Mouse (Mus musculus) liver, embryonic 12.5 days (tissue): ENCODE measurements around the gene Kcnab3. TPM values are rescaled to one million over a fixed set of nuclear protein-coding genes. Genes with fewer than 3 reads are reported as not detected.
A peak's percentile ranks its signal among the peaks of the same experiment; 100 is the strongest.

Experiments used
- ATAC-seq: fragments of 200-750 bp; cut with Nextera tagmentation; 2 replicates; pipeline ENCODE4 v1.8.0; 2017; ENCODE audit warnings: moderate number of reproducible peaks, mild to moderate bottlenecking, moderate library complexity
- H3K27ac ChIP-seq: fragments of 300-500 bp; sonication (generic); 2 replicates; pipeline ENCODE4 v1.5.1; 2016; ENCODE audit warnings: mild to moderate bottlenecking
- H3K27me3 ChIP-seq: fragments of 300-500 bp; sonication (generic); replicated peaks from 2 replicates; pipeline ENCODE4 v1.6.1; 2016; ENCODE audit warnings: mild to moderate bottlenecking, moderate library complexity
- H3K36me3 ChIP-seq: fragments of 300-500 bp; sonication (generic); 2 replicates; pipeline ENCODE4 v1.6.1; 2016; ENCODE audit warnings: mild to moderate bottlenecking, moderate library complexity
- H3K4me1 ChIP-seq: fragments of 300-500 bp; sonication (generic); 2 replicates; pipeline ENCODE4 v1.6.1; 2016
- H3K4me2 ChIP-seq: fragments of 300-500 bp; sonication (generic); 2 replicates; pipeline ENCODE4 v1.6.1; 2016; ENCODE audit warnings: mild to moderate bottlenecking, moderate library complexity
- H3K4me3 ChIP-seq: fragments of 300-500 bp; sonication (generic); 2 replicates; pipeline ENCODE4 v1.5.1; 2016; ENCODE audit warnings: mild to moderate bottlenecking, moderate library complexity
- H3K9ac ChIP-seq: fragments of 300-500 bp; sonication (generic); 2 replicates; pipeline ENCODE4 v1.6.1; 2016; ENCODE audit warnings: mild to moderate bottlenecking, moderate library complexity
- H3K9me3 ChIP-seq: fragments of 300-500 bp; sonication (generic); replicated peaks from 2 replicates; pipeline ENCODE4 v1.6.1; 2016; ENCODE audit warnings: mild to moderate bottlenecking, moderate library complexity
- WGBS: fragments of 180-500 bp; shearing (Covaris S2); methylation state at CpG from one replicate; pipeline ENCODE4 v1.1.7; 2016; ENCODE audit not compliant: insufficient replicate concordance; 5-methylcytosine and 5-hydroxymethylcytosine counted together
- polyA plus RNA-seq: library from polyadenylated mRNA; unstranded; fragments of >200 nt; fragmentation: Nextera tagmentation; extraction: Ambion mirVana; gene quantifications from 2 replicates; pipeline ENCODE4 v1.2.1, GENCODE M21; 2016

The Kcnab3 gene
- polyA plus RNA-seq, 1 experiment from 2014 or later = 0.24 TPM

DNA sequence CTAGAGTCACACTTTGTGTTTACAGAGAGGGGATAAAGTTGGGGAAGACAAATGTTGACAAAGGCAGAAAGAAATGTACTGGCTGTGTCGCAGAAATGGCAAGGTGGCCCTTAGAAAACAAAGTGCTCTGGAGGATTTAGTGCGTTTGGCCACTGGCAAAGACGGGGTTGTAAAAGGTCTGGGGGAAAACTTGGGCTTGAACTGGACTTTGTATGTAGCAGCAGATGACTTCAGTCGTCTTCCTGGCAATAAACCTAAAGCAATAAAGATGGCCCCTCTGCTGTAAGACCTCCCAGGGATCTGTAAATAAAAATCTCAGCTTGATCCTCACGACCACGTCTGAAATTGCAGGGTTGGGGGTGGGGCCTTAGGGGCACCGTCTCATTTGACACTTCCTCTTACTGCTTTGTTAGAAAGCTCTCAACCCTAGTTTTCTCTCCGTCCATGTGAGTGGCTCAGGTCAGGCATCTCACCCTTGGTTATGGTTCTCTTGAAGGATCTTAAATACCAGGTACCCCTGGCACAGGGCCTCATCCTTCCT, 6.7 kb downstream of the Kcnab3 start:
- Histone ChIP-seq H3K9me3 (no peaks in the 10 kb centered on the region), H3K4me3 (peak overlapping the region; percentile 57; the same call in 1 of the 2 replicates), H3K27me3 (peaks cover 76% of the 10 kb centered on the region), H3K27ac (no peak overlapping the region), H3K9ac (0 out of 2 replicates have a peak overlapping the region, but pooled peaks have one; percentile 37), H3K4me1 (peaks cover 40% of the 10 kb centered on the region), H3K4me2 (peak overlapping the region; percentile 78), H3K36me3 (no peaks in the 10 kb centered on the region)
- WGBS = 32% methylated on average over 8 of the region's 8 CpGs
- ATAC-seq = no peak

- peak; percentile 83 for ATAC-seq
- Histone ChIP-seq H3K4me1 (peaks cover 40% of the 10 kb centered on the region), H3K36me3 (no peaks in the 10 kb centered on the region), H3K4me3 (no peak overlapping the region), H3K4me2 (peak overlapping the region; percentile 19; the same call in 1 of the 2 replicates), H3K27ac (no peak overlapping the region), H3K9me3 (no peaks in the 10 kb centered on the region), H3K9ac (no peak overlapping the region; the same call in 1 of the 2 replicates), H3K27me3 (peaks cover 76% of the 10 kb centered on the region)
- 16% methylated on average over 3 of the region's 3 CpGs for WGBS
Measured at GRCm38 (mm10) chr11:69333922-69334321, 7.9 kb downstream of the Kcnab3 start.

DNA sequence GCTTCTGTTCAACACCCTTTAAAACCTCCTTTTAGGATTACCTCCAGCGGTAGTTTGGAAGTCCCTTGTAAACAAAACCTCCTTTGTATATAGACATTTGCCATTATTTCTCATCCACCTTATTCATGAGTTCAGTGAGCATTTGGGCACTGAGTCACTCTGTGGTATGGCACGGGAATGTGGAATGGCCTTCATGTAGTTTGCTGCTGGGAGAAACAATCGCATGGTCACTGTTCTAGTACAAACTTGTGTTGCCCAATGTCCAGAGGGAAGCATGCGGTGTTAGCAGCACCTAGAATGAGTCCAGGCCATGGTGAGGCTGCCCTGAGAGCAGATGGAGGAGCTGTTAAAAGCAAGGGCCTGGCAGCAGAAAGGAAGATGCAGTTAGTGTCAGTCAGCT, 8.7 kb downstream of the Kcnab3 start:
- Histone ChIP-seq H3K4me3 (no peak overlapping the region), H3K27ac (no peak overlapping the region), H3K27me3 (peaks cover 76% of the 10 kb centered on the region), H3K36me3 (no peaks in the 10 kb centered on the region), H3K9me3 (no peaks in the 10 kb centered on the region), H3K4me2 (no peak overlapping the region), H3K4me1 (peaks cover 40% of the 10 kb centered on the region), H3K9ac (no peak overlapping the region)
- WGBS = 63% methylated on average over 4 of the region's 4 CpGs
- no peak for ATAC-seq

DNA sequence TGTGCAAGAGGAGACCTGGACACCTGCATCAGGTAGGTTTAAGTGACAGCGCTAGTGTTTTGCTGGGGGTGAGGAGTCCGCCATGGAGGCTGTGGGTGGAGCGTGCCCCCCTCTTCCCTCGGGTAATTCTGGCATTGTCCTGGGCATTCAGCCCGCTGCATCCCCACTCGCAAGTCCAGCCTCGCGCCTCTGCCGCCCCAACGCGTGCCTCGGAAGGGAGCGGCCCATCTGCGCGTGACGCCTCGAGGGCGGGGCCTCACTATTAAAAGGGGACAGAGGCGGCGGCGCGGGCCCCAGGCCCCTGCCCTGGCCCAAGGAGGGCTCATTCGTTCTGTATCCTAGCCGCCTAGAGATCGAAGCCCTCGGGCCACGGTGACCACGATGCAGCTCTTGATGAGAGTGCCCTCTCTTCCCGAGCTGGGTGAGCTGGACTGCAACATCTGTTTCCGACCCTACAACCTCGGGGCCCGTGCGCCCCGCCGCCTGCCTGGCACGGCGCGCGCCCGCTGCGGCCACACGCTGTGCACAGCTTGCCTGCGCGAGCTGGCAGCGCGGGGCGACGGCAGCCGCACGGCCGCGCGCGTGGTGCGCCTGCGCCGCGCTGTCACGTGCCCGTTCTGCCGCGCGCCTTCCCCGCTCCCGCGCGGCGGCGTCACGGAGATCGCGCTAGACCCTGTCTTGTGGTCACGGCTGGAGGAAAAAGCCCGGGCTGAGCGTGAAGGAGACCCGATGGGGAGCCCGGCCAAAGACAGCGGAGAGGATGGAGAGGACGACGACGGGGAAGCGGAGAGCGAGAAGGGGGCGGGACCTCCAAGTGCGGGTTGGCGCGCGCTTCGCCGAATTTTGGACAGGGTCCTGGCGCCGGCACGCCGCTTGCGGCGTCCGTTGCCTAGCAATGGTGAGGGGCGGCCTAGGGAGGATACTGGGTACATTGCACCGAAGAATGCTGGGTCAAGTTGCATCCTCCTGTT, 14.4 kb downstream of the Kcnab3 start, which contains the start of gene Rnf227:
Gene Rnf227 (plus strand): TSS at position 301 of the 971 bp plus-strand sequence.
- H3K36me3 ChIP-seq = peaks cover 5% of the 10 kb centered on the region; the same call in 1 of the 2 replicates
- peak; percentile 55 for ATAC-seq
- peak within 1 kb of the TSS; percentile 83 for H3K4me2 ChIP-seq
- WGBS = 3% methylated on average over 99 of the region's 99 CpGs
- H3K4me1 ChIP-seq = peaks cover 15% of the 10 kb centered on the region
- H3K27ac ChIP-seq = no peak within 1 kb of the TSS
- H3K4me3 ChIP-seq = peak within 1 kb of the TSS; percentile 60
- H3K27me3 ChIP-seq = peaks cover 85% of the 10 kb centered on the region
- H3K9ac ChIP-seq = peak within 1 kb of the TSS; percentile 52
- no peaks in the 10 kb centered on the region for H3K9me3 ChIP-seq

DNA sequence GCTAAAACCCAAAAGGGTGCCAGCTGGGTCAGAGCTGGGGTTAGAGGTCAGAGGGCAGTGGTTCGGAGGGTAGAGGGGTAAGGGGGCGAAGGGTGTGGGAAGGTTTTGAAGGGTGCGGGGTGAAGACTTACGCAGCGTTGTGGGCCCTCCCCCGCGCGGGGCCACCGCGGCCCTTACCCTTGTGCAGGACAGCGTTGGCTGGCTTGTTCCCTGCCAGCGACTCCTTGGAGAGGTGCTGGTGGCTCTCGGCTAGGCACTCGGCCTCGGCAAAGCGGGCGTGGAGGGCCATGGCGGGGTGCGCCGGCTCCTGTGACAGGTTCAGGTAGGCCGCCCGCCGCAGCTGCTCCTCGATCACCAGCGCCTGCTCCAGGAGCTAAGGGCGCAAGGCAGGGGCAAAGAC, 20.4 kb downstream of the Kcnab3 start:
- Histone ChIP-seq H3K9me3 (no peaks in the 10 kb centered on the region), H3K4me3 (no peak overlapping the region), H3K27ac (no peak overlapping the region), H3K4me2 (no peak overlapping the region), H3K27me3 (peaks cover 79% of the 10 kb centered on the region), H3K4me1 (no peaks in the 10 kb centered on the region), H3K9ac (no peak overlapping the region), H3K36me3 (peaks cover 32% of the 10 kb centered on the region; the same call in 1 of the 2 replicates)
- ATAC-seq = no peak
- WGBS = 80% methylated on average over 25 of the region's 26 CpGs

DNA sequence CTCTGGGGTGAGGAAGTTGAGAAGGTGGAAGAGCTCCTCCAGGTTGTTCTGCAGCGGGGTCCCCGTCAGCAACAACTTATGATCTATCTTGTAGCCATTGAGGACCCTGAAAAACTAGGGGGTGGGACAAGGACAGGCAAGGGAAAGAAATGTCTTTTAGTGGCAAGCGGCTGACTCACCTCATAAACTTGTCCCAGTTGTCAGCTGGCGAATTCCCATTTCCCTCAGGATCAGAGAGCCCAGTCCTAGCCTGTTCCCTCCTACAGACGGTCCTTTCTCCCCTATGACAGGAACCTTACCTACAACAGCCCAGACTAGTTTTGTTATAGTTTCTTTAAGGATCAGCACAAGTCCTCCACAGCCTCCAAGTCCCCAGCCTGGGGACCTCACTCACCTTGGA, 30.5 kb downstream of the Kcnab3 start:
- no peak for ATAC-seq
- peaks cover 32% of the 10 kb centered on the region for H3K27me3 ChIP-seq
- no peaks in the 10 kb centered on the region for H3K4me1 ChIP-seq
- H3K9me3 ChIP-seq = no peaks in the 10 kb centered on the region
- H3K27ac ChIP-seq = no peak overlapping the region
- H3K4me2 ChIP-seq = no peak overlapping the region
- peaks cover 45% of the 10 kb centered on the region for H3K36me3 ChIP-seq
- WGBS = 76% methylated on average over 5 of the region's 5 CpGs
- no peak overlapping the region for H3K4me3 ChIP-seq
- H3K9ac ChIP-seq = no peak overlapping the region

GRCm38 (mm10) chr11:69357690-69358089, 31.6 kb downstream of the Kcnab3 start:
- Histone ChIP-seq H3K27me3 (peaks cover 33% of the 10 kb centered on the region), H3K4me3 (no peak overlapping the region), H3K27ac (no peak overlapping the region), H3K9ac (no peak overlapping the region), H3K4me2 (no peak overlapping the region), H3K4me1 (no peaks in the 10 kb centered on the region), H3K36me3 (peaks cover 48% of the 10 kb centered on the region), H3K9me3 (no peaks in the 10 kb centered on the region)
- 73% methylated on average over 12 of the region's 12 CpGs for WGBS
- ATAC-seq = no peak

GRCm38 (mm10) chr11:69362021-69362420, 36.0 kb downstream of the Kcnab3 start:
- no peak overlapping the region for H3K4me3 ChIP-seq
- no peak overlapping the region for H3K27ac ChIP-seq
- no peak overlapping the region for H3K9ac ChIP-seq
- WGBS = 68% methylated on average over 7 of the region's 7 CpGs
- H3K27me3 ChIP-seq = peaks cover 62% of the 10 kb centered on the region
- H3K4me1 ChIP-seq = peaks cover 29% of the 10 kb centered on the region
- H3K9me3 ChIP-seq = no peaks in the 10 kb centered on the region
- H3K36me3 ChIP-seq = peaks cover 40% of the 10 kb centered on the region
- H3K4me2 ChIP-seq = no peak overlapping the region
- no peak for ATAC-seq

- Histone ChIP-seq H3K4me1 (peaks cover 34% of the 10 kb centered on the region), H3K4me3 (no peak overlapping the region), H3K9me3 (no peaks in the 10 kb centered on the region), H3K9ac (no peak overlapping the region), H3K27ac (no peak overlapping the region), H3K27me3 (peaks cover 67% of the 10 kb centered on the region), H3K36me3 (peaks cover 35% of the 10 kb centered on the region), H3K4me2 (no peak overlapping the region)
- ATAC-seq = no peak
- 81% methylated on average over 2 of the region's 2 CpGs for WGBS
Measured at GRCm38 (mm10) chr11:69362479-69362878, 36.4 kb downstream of the Kcnab3 start.

DNA sequence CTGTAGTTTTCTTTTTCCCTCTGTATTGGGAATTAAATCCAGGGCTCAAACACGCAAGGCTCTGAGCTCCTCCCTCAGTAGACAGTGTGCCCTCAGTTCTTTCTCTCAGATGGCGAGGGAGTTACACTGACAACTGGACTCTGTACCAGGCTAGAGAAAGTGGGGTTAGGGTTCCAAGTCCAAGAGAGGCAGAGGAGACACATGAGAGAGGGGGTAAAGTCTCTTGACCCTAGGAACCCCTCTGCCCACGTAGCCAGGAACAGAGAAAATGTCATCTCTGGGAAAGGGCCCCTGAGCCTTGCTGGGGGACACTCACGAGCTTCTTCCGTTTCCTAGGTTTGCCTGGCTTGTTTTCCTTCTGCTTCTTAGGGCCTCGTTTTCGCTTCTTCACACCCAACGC, 38.3 kb downstream of the Kcnab3 start:
- Histone ChIP-seq H3K36me3 (peaks cover 26% of the 10 kb centered on the region), H3K9ac (no peak overlapping the region), H3K4me2 (peak overlapping the region; percentile 98), H3K4me3 (no peak overlapping the region), H3K27ac (peak overlapping the region; percentile 54), H3K9me3 (no peaks in the 10 kb centered on the region), H3K27me3 (peaks cover 80% of the 10 kb centered on the region), H3K4me1 (peaks cover 53% of the 10 kb centered on the region)
- no peak for ATAC-seq
- 43% methylated on average over 8 of the region's 8 CpGs for WGBS

GRCm38 (mm10) chr11:69364910-69365309, 38.9 kb downstream of the Kcnab3 start:
- Histone ChIP-seq H3K4me3 (no peak overlapping the region), H3K27ac (peak overlapping the region; percentile 54; the same call in 1 of the 2 replicates), H3K9ac (no peak overlapping the region), H3K9me3 (no peaks in the 10 kb centered on the region), H3K36me3 (peaks cover 22% of the 10 kb centered on the region), H3K27me3 (peaks cover 80% of the 10 kb centered on the region), H3K4me1 (peaks cover 58% of the 10 kb centered on the region), H3K4me2 (peak overlapping the region; percentile 98)
- 26% methylated on average over 6 of the region's 6 CpGs for WGBS
- no peak for ATAC-seq

DNA sequence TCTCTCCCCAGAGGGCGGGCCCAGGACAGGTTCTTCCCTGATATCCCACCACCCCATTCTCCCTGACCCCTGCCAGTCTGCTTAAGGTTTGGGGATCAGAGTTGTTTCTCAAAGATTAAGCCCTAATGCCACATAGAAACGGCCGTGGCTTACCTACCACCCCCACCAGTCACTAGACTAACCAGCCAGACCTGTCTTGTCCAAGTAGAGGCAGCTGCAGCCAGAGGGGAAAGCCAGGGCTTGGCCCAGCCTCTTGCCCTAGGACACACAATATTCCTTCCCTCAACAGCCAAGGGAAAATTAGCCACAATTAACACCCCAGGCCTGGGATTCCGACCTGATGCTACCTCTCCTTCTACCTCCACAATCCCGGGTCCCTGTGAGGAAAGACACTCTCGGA, 39.7 kb downstream of the Kcnab3 start:
- ATAC-seq = no peak
- H3K27me3 ChIP-seq = peaks cover 75% of the 10 kb centered on the region
- peak overlapping the region; percentile 98 for H3K4me2 ChIP-seq
- H3K4me3 ChIP-seq = peak overlapping the region; percentile 77
- H3K9me3 ChIP-seq = no peaks in the 10 kb centered on the region
- peaks cover 14% of the 10 kb centered on the region for H3K36me3 ChIP-seq
- H3K4me1 ChIP-seq = peaks cover 64% of the 10 kb centered on the region
- WGBS = 48% methylated on average over 6 of the region's 6 CpGs
- peak overlapping the region; percentile 68 for H3K27ac ChIP-seq
- H3K9ac ChIP-seq = peak overlapping the region; percentile 88
